Mouse (Mus musculus) spleen, adult 2 months (tissue): ENCODE results near the gene Ryr2. TPM values are rescaled to one million over a fixed set of nuclear protein-coding genes. Genes with fewer than 3 reads are reported as not detected.

ENCODE experiments used
- DNase-seq, 2 experiments: peaks; one replicate each; pipeline versions ENCODE4 v3.0.0 to v3.0.0-alpha.2; 2012 to 2021; ENCODE audit warnings: low spot score in 2 of 2, low read depth in 1 of 2
- H3K27ac ChIP-seq: fragments of 200-500 bp; 2 replicates; pipeline ENCODE4 v1.5.1; 2012; ENCODE audit warnings: low read length, inconsistent platforms; ENCODE audit not compliant: insufficient read depth
- H3K27me3 ChIP-seq: fragments of 200-500 bp; 2 replicates; pipeline ENCODE4 v1.6.1; 2012; ENCODE audit warnings: mild to moderate bottlenecking, moderate library complexity, low read length, inconsistent platforms; ENCODE audit not compliant: control insufficient read depth, insufficient read depth
- H3K36me3 ChIP-seq: fragments of 200-500 bp; 2 replicates; pipeline ENCODE4 v1.6.1; 2012; ENCODE audit warnings: mild to moderate bottlenecking, low read length, inconsistent platforms; ENCODE audit not compliant: control insufficient read depth, insufficient read depth
- H3K4me1 ChIP-seq: fragments of 200-500 bp; 2 replicates; pipeline ENCODE4 v1.6.1; 2011; ENCODE audit warnings: inconsistent platforms; ENCODE audit not compliant: control insufficient read depth, insufficient read depth, insufficient read length
- H3K4me3 ChIP-seq: fragments of 200-500 bp; 2 replicates; pipeline ENCODE4 v1.5.1; 2011; ENCODE audit warnings: mild to moderate bottlenecking, inconsistent platforms; ENCODE audit not compliant: insufficient read depth, insufficient read length; ENCODE audit errors: extremely low read depth
- CTCF ChIP-seq: fragments of 200-500 bp; IDR thresholded peaks from 2 replicates; pipeline ENCODE4 v1.5.1; 2011; ENCODE audit warnings: mild to moderate bottlenecking, inconsistent platforms; ENCODE audit not compliant: insufficient read depth, insufficient read length, insufficient replicate concordance; ENCODE audit errors: extremely low read depth
- POLR2A ChIP-seq: fragments of 200-500 bp; IDR thresholded peaks from 2 replicates; pipeline ENCODE4 v1.6.1; 2011; ENCODE audit warnings: low read depth, low read length, inconsistent platforms
- WGBS: fragments of 180-500 bp; shearing (Covaris S2); methylation state at CpG from one replicate; pipeline ENCODE4 v1.1.7; 2018; 5-methylcytosine and 5-hydroxymethylcytosine counted together
- polyA plus RNA-seq: library from polyadenylated mRNA; depleted of rRNA; stranded (reverse); fragments of >200 nt; gene quantifications from 2 replicates; pipeline ENCODE4 v1.2.3, GENCODE M21; 2012

Ryr2 gene
- polyA plus RNA-seq, 1 experiment, result 0.27 TPM

- H3K36me3 ChIP-seq, result no peaks in the 10 kb centered on the region
- H3K4me3 ChIP-seq, result no peak overlapping the region
- DNase-seq, result no peak
- no peak overlapping the region for H3K27ac ChIP-seq
- no peaks in the 10 kb centered on the region for H3K4me1 ChIP-seq
- 80% methylated on average over 1 of the region's 1 CpGs for WGBS
- TF ChIP-seq CTCF (no peak), POLR2A (no peak)
- H3K27me3 ChIP-seq, result no peaks in the 10 kb centered on the region
Measured at GRCm38 (mm10) chr13:12055913-12056312, 50.8 kb downstream of the Ryr2 start.

DNA sequence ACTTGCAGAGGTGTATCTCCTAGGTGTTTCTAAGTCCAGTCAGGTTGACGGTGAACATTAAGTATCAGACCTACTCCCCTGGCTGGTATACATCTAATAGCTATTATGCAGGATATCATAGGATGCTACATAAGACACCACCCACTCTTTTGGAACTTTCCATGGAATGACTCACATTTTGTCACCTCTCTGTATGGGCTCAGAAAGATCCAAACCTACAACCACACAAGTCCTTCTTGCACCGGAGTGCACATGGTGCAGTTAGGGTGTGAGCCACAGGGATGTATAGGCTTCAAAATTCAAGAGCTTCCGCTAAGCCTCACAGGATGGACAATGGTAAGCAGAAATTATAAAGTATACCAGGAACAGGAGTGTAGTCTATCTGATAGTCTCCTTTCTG lies 52.8 kb downstream of the Ryr2 start:
- WGBS, result 94% methylated on average over 3 of the region's 3 CpGs
- H3K4me1 ChIP-seq, result no peaks in the 10 kb centered on the region
- H3K36me3 ChIP-seq, result no peaks in the 10 kb centered on the region
- H3K4me3 ChIP-seq, result no peak overlapping the region
- H3K27me3 ChIP-seq, result no peaks in the 10 kb centered on the region
- H3K27ac ChIP-seq, result no peak overlapping the region
- DNase-seq, result no peak
- no peak for TF ChIP-seq CTCF
- no peak for TF ChIP-seq POLR2A

DNA sequence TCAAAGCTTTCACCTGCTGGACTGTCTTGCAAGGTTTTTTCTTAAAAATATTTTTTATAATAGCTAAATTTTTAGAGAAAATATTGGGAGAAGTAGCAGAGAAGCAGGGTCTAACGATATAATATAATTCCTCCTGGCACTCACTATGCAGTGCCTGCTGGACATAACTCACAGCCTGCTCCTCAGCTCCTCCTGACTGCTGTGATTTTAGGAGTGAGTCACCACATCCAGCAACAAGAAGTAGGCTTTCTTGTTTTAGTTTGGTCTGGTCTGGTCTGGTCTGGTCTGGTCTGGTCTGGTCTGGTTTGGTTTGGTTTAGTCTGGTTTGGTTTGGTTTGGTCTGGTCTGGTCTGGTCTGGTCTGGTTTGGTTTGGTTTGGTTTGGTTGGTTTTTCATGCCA lies 55.9 kb downstream of the Ryr2 start:
- 85% methylated on average over 1 of the region's 1 CpGs for WGBS
- TF ChIP-seq POLR2A (no peak), CTCF (no peak)
- H3K36me3 ChIP-seq, result no peaks in the 10 kb centered on the region
- no peaks in the 10 kb centered on the region for H3K4me1 ChIP-seq
- H3K27ac ChIP-seq, result no peak overlapping the region
- no peaks in the 10 kb centered on the region for H3K27me3 ChIP-seq
- H3K4me3 ChIP-seq, result no peak overlapping the region
- no peak for DNase-seq

DNA sequence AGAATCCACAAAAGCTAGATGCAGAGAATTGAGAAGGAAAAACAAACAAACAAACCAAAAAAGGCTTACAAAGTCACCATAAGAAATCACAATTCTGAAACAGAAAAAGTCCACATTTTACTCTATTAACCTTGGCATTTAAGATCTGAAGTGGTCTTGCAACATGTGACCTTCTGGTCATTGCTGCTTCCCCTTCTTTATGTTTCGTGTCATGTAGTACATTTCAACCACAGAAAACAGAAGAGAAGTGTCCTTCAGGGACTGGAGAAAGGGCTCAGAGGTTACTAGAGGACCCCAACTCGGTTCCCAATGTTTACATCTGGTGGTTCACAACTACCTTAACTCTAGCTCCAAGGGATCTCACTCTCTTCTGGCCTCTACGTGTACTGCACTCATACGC lies 59.7 kb downstream of the Ryr2 start:
- H3K36me3 ChIP-seq, result no peaks in the 10 kb centered on the region
- H3K27me3 ChIP-seq, result no peaks in the 10 kb centered on the region
- WGBS, result 74% methylated on average over 4 of the region's 4 CpGs
- H3K27ac ChIP-seq, result no peak overlapping the region
- no peak overlapping the region for H3K4me3 ChIP-seq
- DNase-seq, result no peak
- no peak for TF ChIP-seq POLR2A
- TF ChIP-seq CTCF, result no peak
- no peaks in the 10 kb centered on the region for H3K4me1 ChIP-seq

GRCm38 (mm10) chr13:12044751-12045150 lies 62.0 kb downstream of the Ryr2 start:
- Histone ChIP-seq H3K4me3 (no peak overlapping the region), H3K4me1 (no peaks in the 10 kb centered on the region), H3K27ac (no peak overlapping the region), H3K36me3 (no peaks in the 10 kb centered on the region), H3K27me3 (no peaks in the 10 kb centered on the region)
- TF ChIP-seq POLR2A (no peak), CTCF (no peak)
- no peak for DNase-seq
- WGBS, result 82% methylated on average over 2 of the region's 2 CpGs

DNA sequence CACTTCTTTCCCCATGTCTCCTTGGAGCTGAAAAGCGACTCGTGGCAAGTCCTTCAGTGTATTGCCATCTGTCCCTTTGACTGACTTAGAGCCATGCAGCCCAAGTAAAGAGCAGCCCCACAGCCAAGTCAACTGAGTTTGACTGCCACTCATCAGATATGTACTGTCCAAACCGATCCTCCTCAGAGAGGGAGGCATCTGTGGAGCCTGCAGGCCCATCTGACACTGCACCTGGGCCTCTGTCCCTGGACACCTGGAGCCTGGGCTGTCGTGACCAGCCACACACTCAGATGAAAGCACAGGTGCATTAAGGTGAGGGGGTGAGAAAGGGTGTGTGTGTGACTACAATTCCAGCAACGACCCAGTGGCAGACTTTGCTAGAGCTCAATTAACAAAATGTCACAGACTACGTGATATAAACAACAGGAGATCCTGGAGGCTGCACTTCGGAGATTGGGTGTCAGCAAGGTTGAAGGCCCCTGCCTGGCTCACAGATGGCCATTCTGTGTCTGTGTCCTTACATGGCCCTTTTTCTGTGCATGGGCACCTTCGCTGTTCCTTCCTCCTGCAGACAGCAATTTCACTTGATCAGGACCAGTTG lies 63.8 kb downstream of the Ryr2 start:
- no peaks in the 10 kb centered on the region for H3K36me3 ChIP-seq
- TF ChIP-seq CTCF (no peak), POLR2A (no peak)
- WGBS, result 82% methylated on average over 8 of the region's 8 CpGs
- H3K4me3 ChIP-seq, result no peak overlapping the region
- no peak for DNase-seq
- H3K27ac ChIP-seq, result no peak overlapping the region
- no peaks in the 10 kb centered on the region for H3K27me3 ChIP-seq
- no peaks in the 10 kb centered on the region for H3K4me1 ChIP-seq

DNA sequence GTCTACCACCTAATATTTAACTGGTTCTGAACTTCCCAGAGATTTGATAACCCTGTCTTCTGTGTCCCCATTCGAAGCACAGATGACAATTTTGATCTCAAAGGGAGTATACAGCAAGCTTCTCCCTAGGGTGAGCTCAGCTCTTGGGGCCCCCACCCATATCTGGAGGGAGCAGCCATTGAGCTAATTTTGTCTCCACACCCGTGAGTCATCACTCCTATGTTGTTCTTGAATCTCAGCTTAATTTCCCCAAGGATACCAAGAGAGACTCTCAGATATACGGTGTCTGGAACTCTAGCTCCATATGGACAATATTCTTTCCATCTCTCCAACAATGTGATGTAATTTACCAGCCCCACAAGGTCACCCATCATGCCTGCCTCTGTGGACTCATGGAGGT lies 66.8 kb downstream of the Ryr2 start:
- Histone ChIP-seq H3K27me3 (no peaks in the 10 kb centered on the region), H3K36me3 (no peaks in the 10 kb centered on the region), H3K4me1 (no peaks in the 10 kb centered on the region), H3K27ac (no peak overlapping the region), H3K4me3 (no peak overlapping the region)
- no peak for TF ChIP-seq POLR2A
- no peak for DNase-seq
- WGBS, result 84% methylated on average over 3 of the region's 3 CpGs

DNA sequence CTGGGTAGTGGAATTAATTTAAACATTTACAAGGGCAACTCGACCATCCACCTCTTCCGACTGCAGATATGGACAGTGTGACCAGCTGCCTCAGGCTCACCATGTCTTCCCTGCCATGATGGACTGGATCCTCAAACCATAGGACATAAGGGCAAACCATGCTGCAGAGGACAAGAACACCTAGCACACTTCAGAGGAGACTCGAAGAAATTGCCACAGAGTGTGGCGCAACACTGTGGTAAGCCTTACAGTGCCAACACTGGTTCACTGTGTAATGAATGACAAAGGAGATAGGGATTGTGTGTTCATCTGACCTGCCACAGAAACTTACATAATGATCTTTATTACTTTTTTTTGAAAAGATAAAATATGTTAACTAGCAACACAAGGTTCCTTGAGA lies 68.1 kb downstream of the Ryr2 start:
- whole genome bisulfite sequencing, result 83% methylated on average over 4 of the region's 4 CpGs
- no peak for DNase-seq

More for the DNA sequence above, 68.1 kb downstream of the Ryr2 start:
- TF ChIP-seq CTCF, result no peak
- no peak for TF ChIP-seq POLR2A
- no peaks in the 10 kb centered on the region for H3K36me3 ChIP-seq
- H3K4me1 ChIP-seq, result no peaks in the 10 kb centered on the region; the same call in 1 of the 2 replicates
- no peaks in the 10 kb centered on the region for H3K27me3 ChIP-seq
- H3K4me3 ChIP-seq, result no peak overlapping the region
- no peak overlapping the region for H3K27ac ChIP-seq
